Mouse (Mus musculus): ENCODE data around the gene Nr1i3. TPM values are rescaled to one million over a fixed set of nuclear protein-coding genes. Genes with fewer than 3 reads are reported as not detected.

Gene Nr1i3
- polyA plus RNA-seq, 1 experiment from 2014 or later, result 0.15 TPM

- H3K27me3 ChIP-seq (ENCODE audit: control insufficient read depth, insufficient read depth, low read length), result peaks cover 33% of the 10 kb centered on the region
- H3K9ac ChIP-seq (ENCODE audit: low read length), result no peak overlapping the region
- H3K36me3 ChIP-seq (ENCODE audit: control insufficient read depth, insufficient read depth, low read length), result no peaks in the 10 kb centered on the region
- H3K9me3 ChIP-seq (ENCODE audit: control insufficient read depth, low read length), result no peaks in the 10 kb centered on the region
- H3K4me3 ChIP-seq (ENCODE audit: low read depth, low read length), result no peak overlapping the region
- ATAC-seq (ENCODE audit: insufficient number of reproducible peaks, low FRiP score, low TSS enrichment, low read depth) (no peak), DNase-seq (ENCODE audit: low spot score) (no peak)
- H3K4me1 ChIP-seq (ENCODE audit: control insufficient read depth, insufficient read depth, low read length), result peaks cover 28% of the 10 kb centered on the region
- 43% methylated on average over 10 of the region's 10 CpGs for WGBS
- no peak overlapping the region for H3K4me2 ChIP-seq (ENCODE audit: low read depth, severe bottlenecking)
- H3K27ac ChIP-seq (replicated peaks; ENCODE audit: low read depth, low read length), result no peak overlapping the region
Measured at GRCm38 (mm10) chr1:171192283-171192682, 21.5 kb upstream of the Nr1i3 start.

- peaks cover 33% of the 10 kb centered on the region for H3K27me3 ChIP-seq (ENCODE audit: control insufficient read depth, insufficient read depth, low read length)
- H3K9ac ChIP-seq (ENCODE audit: low read length), result no peak overlapping the region
- peaks cover 28% of the 10 kb centered on the region for H3K4me1 ChIP-seq (ENCODE audit: control insufficient read depth, insufficient read depth, low read length)
- H3K4me3 ChIP-seq (ENCODE audit: low read depth, low read length), result no peak overlapping the region; the same call in 1 of the 2 replicates
- no peaks in the 10 kb centered on the region for H3K9me3 ChIP-seq (ENCODE audit: control insufficient read depth, low read length)
- H3K4me2 ChIP-seq (ENCODE audit: low read depth, severe bottlenecking), result peak overlapping the region; percentile 15; the same call in 1 of the 2 replicates
- no peak overlapping the region for H3K27ac ChIP-seq (replicated peaks; ENCODE audit: low read depth, low read length)
- WGBS, result 3% methylated on average over 18 of the region's 18 CpGs
- no peaks in the 10 kb centered on the region for H3K36me3 ChIP-seq (ENCODE audit: control insufficient read depth, insufficient read depth, low read length)
- DNase-seq (ENCODE audit: low spot score) (peak; percentile 48), ATAC-seq (ENCODE audit: insufficient number of reproducible peaks, low FRiP score, low TSS enrichment, low read depth) (no peak)
Measured at GRCm38 (mm10) chr1:171193093-171193840, 20.5 kb upstream of the Nr1i3 start.

- no peak overlapping the region for H3K4me2 ChIP-seq (ENCODE audit: low read depth, severe bottlenecking)
- 29% methylated on average over 11 of the region's 11 CpGs for WGBS
- H3K4me3 ChIP-seq (ENCODE audit: low read depth, low read length), result no peak overlapping the region
- no peaks in the 10 kb centered on the region for H3K9me3 ChIP-seq (ENCODE audit: control insufficient read depth, low read length)
- H3K36me3 ChIP-seq (ENCODE audit: control insufficient read depth, insufficient read depth, low read length), result no peaks in the 10 kb centered on the region
- peaks cover 22% of the 10 kb centered on the region for H3K4me1 ChIP-seq (ENCODE audit: control insufficient read depth, insufficient read depth, low read length)
- no peak overlapping the region for H3K27ac ChIP-seq (replicated peaks; ENCODE audit: low read depth, low read length)
- ATAC-seq (ENCODE audit: insufficient number of reproducible peaks, low FRiP score, low TSS enrichment, low read depth) (no peak), DNase-seq (ENCODE audit: low spot score) (peak; percentile 29)
- H3K9ac ChIP-seq (ENCODE audit: low read length), result no peak overlapping the region
- H3K27me3 ChIP-seq (ENCODE audit: control insufficient read depth, insufficient read depth, low read length), result peaks cover 33% of the 10 kb centered on the region
Measured at GRCm38 (mm10) chr1:171193911-171194830, 19.6 kb upstream of the Nr1i3 start.

- peak; percentile 32 for DNase-seq (ENCODE audit: low spot score)
- H3K9me3 ChIP-seq (ENCODE audit: control insufficient read depth, low read length), result no peaks in the 10 kb centered on the region
- no peak for ATAC-seq (ENCODE audit: insufficient number of reproducible peaks, low FRiP score, low TSS enrichment, low read depth)
- H3K27me3 ChIP-seq (ENCODE audit: control insufficient read depth, insufficient read depth, low read length), result peaks cover 33% of the 10 kb centered on the region
- H3K4me1 ChIP-seq (ENCODE audit: control insufficient read depth, insufficient read depth, low read length), result peaks cover 20% of the 10 kb centered on the region
- 5% methylated on average over 20 of the region's 20 CpGs for WGBS
- peak overlapping the region; percentile 97 for H3K4me2 ChIP-seq (ENCODE audit: low read depth, severe bottlenecking)
- peak overlapping the region; percentile 54 for H3K4me3 ChIP-seq (ENCODE audit: low read depth, low read length)
- H3K36me3 ChIP-seq (ENCODE audit: control insufficient read depth, insufficient read depth, low read length), result no peaks in the 10 kb centered on the region
- H3K9ac ChIP-seq (ENCODE audit: low read length), result peak overlapping the region; percentile 50
- H3K27ac ChIP-seq (replicated peaks; ENCODE audit: low read depth, low read length), result no peak overlapping the region
Measured at GRCm38 (mm10) chr1:171195046-171195822, 18.5 kb upstream of the Nr1i3 start.

GRCm38 (mm10) chr1:171195887-171196397 is 17.8 kb upstream of the Nr1i3 start, which contains the start of gene Pcp4l1:
Gene Pcp4l1 (minus strand): TSS chr1:171196268.
- Histone ChIP-seq H3K4me2 (ENCODE audit: low read depth, severe bottlenecking) (peak within 1 kb of the TSS; percentile 97), H3K36me3 (ENCODE audit: control insufficient read depth, insufficient read depth, low read length) (no peaks in the 10 kb centered on the region), H3K4me3 (ENCODE audit: low read depth, low read length) (peak within 1 kb of the TSS; percentile 54), H3K27ac (replicated peaks; ENCODE audit: low read depth, low read length) (no peak within 1 kb of the TSS), H3K4me1 (ENCODE audit: control insufficient read depth, insufficient read depth, low read length) (peaks cover 20% of the 10 kb centered on the region), H3K27me3 (ENCODE audit: control insufficient read depth, insufficient read depth, low read length) (peaks cover 33% of the 10 kb centered on the region), H3K9ac (ENCODE audit: low read length) (peak within 1 kb of the TSS; percentile 50), H3K9me3 (ENCODE audit: control insufficient read depth, low read length) (no peaks in the 10 kb centered on the region)
- peak; percentile 85 for ATAC-seq (ENCODE audit: insufficient number of reproducible peaks, low FRiP score, low TSS enrichment, low read depth)
- peak; percentile 75 for DNase-seq (ENCODE audit: low spot score)
- under 1% methylated on average over 33 of the region's 33 CpGs for WGBS

GRCm38 (mm10) chr1:171199532-171199931 is 14.2 kb upstream of the Nr1i3 start:
- no peaks in the 10 kb centered on the region for H3K9me3 ChIP-seq (ENCODE audit: control insufficient read depth, low read length)
- peaks cover 8% of the 10 kb centered on the region; the same call in 1 of the 2 replicates for H3K4me1 ChIP-seq (ENCODE audit: control insufficient read depth, insufficient read depth, low read length)
- 41% methylated on average over 1 of the region's 1 CpGs for WGBS
- DNase-seq (ENCODE audit: low spot score) (no peak), ATAC-seq (ENCODE audit: insufficient number of reproducible peaks, low FRiP score, low TSS enrichment, low read depth) (no peak)
- no peak overlapping the region for H3K9ac ChIP-seq (ENCODE audit: low read length)
- no peak overlapping the region for H3K4me3 ChIP-seq (ENCODE audit: low read depth, low read length)
- no peaks in the 10 kb centered on the region for H3K36me3 ChIP-seq (ENCODE audit: control insufficient read depth, insufficient read depth, low read length)
- H3K27me3 ChIP-seq (ENCODE audit: control insufficient read depth, insufficient read depth, low read length), result peaks cover 15% of the 10 kb centered on the region
- H3K4me2 ChIP-seq (ENCODE audit: low read depth, severe bottlenecking), result no peak overlapping the region
- H3K27ac ChIP-seq (replicated peaks; ENCODE audit: low read depth, low read length), result no peak overlapping the region

GRCm38 (mm10) chr1:171200769-171201168 is 13.0 kb upstream of the Nr1i3 start:
- DNase-seq (ENCODE audit: low spot score), result no peak
- 95% methylated on average over 1 of the region's 1 CpGs for WGBS
- no peaks in the 10 kb centered on the region for H3K9me3 ChIP-seq (ENCODE audit: control insufficient read depth, low read length)

More at GRCm38 (mm10) chr1:171200769-171201168, 13.0 kb upstream of the Nr1i3 start:
- H3K4me2 ChIP-seq (ENCODE audit: low read depth, severe bottlenecking), result no peak overlapping the region
- no peak for ATAC-seq (ENCODE audit: insufficient number of reproducible peaks, low FRiP score, low TSS enrichment, low read depth)
- H3K9ac ChIP-seq (ENCODE audit: low read length), result no peak overlapping the region
- no peak overlapping the region for H3K4me3 ChIP-seq (ENCODE audit: low read depth, low read length)
- no peak overlapping the region for H3K27ac ChIP-seq (replicated peaks; ENCODE audit: low read depth, low read length)
- H3K36me3 ChIP-seq (ENCODE audit: control insufficient read depth, insufficient read depth, low read length), result no peaks in the 10 kb centered on the region
- H3K27me3 ChIP-seq (ENCODE audit: control insufficient read depth, insufficient read depth, low read length), result peaks cover 3% of the 10 kb centered on the region
- H3K4me1 ChIP-seq (ENCODE audit: control insufficient read depth, insufficient read depth, low read length), result peaks cover 5% of the 10 kb centered on the region; the same call in 1 of the 2 replicates

All from limb, embryonic 11.5 days (tissue).